Mouse (Mus musculus): ENCODE measurements around the gene Rfc4.

- TF ChIP-seq CTCF (IDR thresholded peaks at IDR 0.05; ENCODE audit: control insufficient read depth, insufficient read depth, insufficient replicate concordance, low read depth, low read length) = no peak
- TF ChIP-seq POLR2A (IDR thresholded peaks at IDR 0.05; ENCODE audit: control insufficient read depth, low read depth, low read length) = no peak
Observed at GRCm38 (mm10) chr16:23113903-23114302, 13.6 kb downstream of the Rfc4 start.
